Mouse (Mus musculus) ES-Bruce4 (cell line): ENCODE data around the gene Gm340. TPM values are rescaled to one million over a fixed set of nuclear protein-coding genes. Genes with fewer than 3 reads are reported as not detected.

Source experiments
- H3K27ac ChIP-seq: 2 replicates; pipeline ENCODE4 v1.5.1; 2012; ENCODE audit warnings: low read length, inconsistent platforms; ENCODE audit not compliant: insufficient read depth
- H3K27me3 ChIP-seq: 2 replicates; pipeline ENCODE4 v1.6.1; 2012; ENCODE audit warnings: mild to moderate bottlenecking, low read length, inconsistent platforms; ENCODE audit not compliant: control insufficient read depth, poor library complexity, insufficient read depth, severe bottlenecking
- H3K36me3 ChIP-seq: 2 replicates; pipeline ENCODE4 v1.6.1; 2012; ENCODE audit warnings: inconsistent platforms, mild to moderate bottlenecking, low read length, moderate library complexity; ENCODE audit not compliant: control insufficient read depth, poor library complexity, insufficient read depth, severe bottlenecking
- H3K4me1 ChIP-seq: one replicate; pipeline ENCODE4 v1.8.1; 2011; ENCODE audit warnings: low read length; ENCODE audit not compliant: control insufficient read depth, insufficient read depth
- H3K4me3 ChIP-seq: 2 replicates; pipeline ENCODE4 v1.5.1; 2011; ENCODE audit warnings: low read depth, mild to moderate bottlenecking, low read length
- H3K9ac ChIP-seq: 2 replicates; pipeline ENCODE4 v1.6.1; 2012; ENCODE audit warnings: low read depth, mild to moderate bottlenecking, inconsistent platforms; ENCODE audit not compliant: poor library complexity, severe bottlenecking
- H3K9me3 ChIP-seq: replicated peaks from 2 replicates; pipeline ENCODE4 v1.6.1; 2012; ENCODE audit warnings: mild to moderate bottlenecking, low read length, inconsistent platforms; ENCODE audit not compliant: control insufficient read depth, poor library complexity, insufficient read depth, severe bottlenecking
- CTCF ChIP-seq: IDR thresholded peaks from one replicate; pipeline ENCODE4 v1.8.1; 2011; ENCODE audit warnings: low read depth, low read length
- EP300 ChIP-seq: IDR thresholded peaks from 2 replicates; pipeline ENCODE4 v1.6.1; 2011; ENCODE audit warnings: low read depth, low read length; ENCODE audit not compliant: insufficient read depth
- POLR2A ChIP-seq: IDR thresholded peaks from one replicate; pipeline ENCODE4 v1.8.1; 2011; ENCODE audit warnings: low read length; ENCODE audit not compliant: insufficient read depth
- polyA plus RNA-seq: library from polyadenylated mRNA; stranded (reverse); fragments of >200 nt; gene quantifications from 2 replicates; pipeline ENCODE4 v1.2.4, GENCODE M21; 2011; ENCODE audit warnings: low read depth; ENCODE audit not compliant: missing spikeins, insufficient read depth, insufficient read length

Gm340 gene
- 13.8 and 14.0 TPM in 2 replicates for polyA plus RNA-seq

GRCm38 (mm10) chr19:41581706-41582420, at the start of gene Gm340:
Gm340 (plus strand) TSS chr19:41582370.
- no peaks in the 10 kb centered on the region for H3K4me1 ChIP-seq
- peaks cover 11% of the 10 kb centered on the region; the same call in 1 of the 2 replicates for H3K36me3 ChIP-seq
- H3K4me3 ChIP-seq = no peak within 1 kb of the TSS
- no peak within 1 kb of the TSS for H3K9ac ChIP-seq
- TF ChIP-seq POLR2A = no peak
- H3K27me3 ChIP-seq = no peaks in the 10 kb centered on the region
- H3K9me3 ChIP-seq = no peaks in the 10 kb centered on the region
- H3K27ac ChIP-seq = no peak within 1 kb of the TSS

GRCm38 (mm10) chr19:41534021-41534420, 48.1 kb upstream of the Gm340 start:
- Histone ChIP-seq H3K27me3 (no peaks in the 10 kb centered on the region), H3K4me3 (no peak overlapping the region), H3K4me1 (no peaks in the 10 kb centered on the region), H3K27ac (no peak overlapping the region), H3K9ac (no peak overlapping the region), H3K36me3 (no peaks in the 10 kb centered on the region), H3K9me3 (no peaks in the 10 kb centered on the region)
- TF ChIP-seq POLR2A (no peak), CTCF (no peak), EP300 (no peak)

- TF ChIP-seq POLR2A = no peak
- Histone ChIP-seq H3K36me3 (peaks cover 13% of the 10 kb centered on the region; the same call in 1 of the 2 replicates), H3K27ac (no peak overlapping the region), H3K4me1 (no peaks in the 10 kb centered on the region), H3K9me3 (no peaks in the 10 kb centered on the region), H3K9ac (no peak overlapping the region), H3K4me3 (no peak overlapping the region), H3K27me3 (no peaks in the 10 kb centered on the region)
Observed at GRCm38 (mm10) chr19:41556981-41557380, 25.2 kb upstream of the Gm340 start.

GRCm38 (mm10) chr19:41557491-41557890, 24.7 kb upstream of the Gm340 start:
- no peak for TF ChIP-seq POLR2A
- TF ChIP-seq EP300 = no peak
- TF ChIP-seq CTCF = no peak
- Histone ChIP-seq H3K36me3 (peaks cover 13% of the 10 kb centered on the region; the same call in 1 of the 2 replicates), H3K4me1 (no peaks in the 10 kb centered on the region), H3K9me3 (no peaks in the 10 kb centered on the region), H3K4me3 (no peak overlapping the region), H3K27ac (no peak overlapping the region), H3K27me3 (no peaks in the 10 kb centered on the region), H3K9ac (no peak overlapping the region)

DNA sequence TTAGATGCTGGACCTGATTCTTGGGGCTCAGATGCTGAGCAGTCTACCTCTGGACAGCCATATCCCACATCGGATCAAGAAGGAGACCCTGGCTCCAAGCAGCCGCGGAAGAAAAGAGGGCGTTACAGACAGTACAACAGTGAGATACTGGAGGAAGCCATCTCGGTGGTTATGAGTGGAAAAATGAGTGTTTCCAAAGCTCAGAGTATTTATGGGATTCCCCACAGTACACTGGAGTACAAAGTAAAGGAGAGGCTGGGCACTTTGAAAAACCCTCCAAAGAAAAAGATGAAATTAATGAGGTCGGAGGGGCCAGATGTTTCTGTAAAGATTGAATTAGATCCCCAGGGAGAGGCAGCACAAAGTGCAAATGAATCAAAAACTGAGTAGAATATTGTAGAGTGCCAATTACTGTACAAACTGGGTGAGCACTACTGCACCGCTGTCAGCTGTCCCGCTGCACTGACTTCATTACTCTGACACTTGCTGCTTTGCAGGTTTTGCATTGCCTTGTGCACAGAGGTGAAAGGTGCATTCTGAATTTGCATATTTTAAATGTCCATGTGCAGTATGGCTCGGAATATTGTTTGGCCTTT, 23.2 kb upstream of the Gm340 start:
- Histone ChIP-seq H3K9ac (no peak overlapping the region), H3K27me3 (no peaks in the 10 kb centered on the region), H3K9me3 (no peaks in the 10 kb centered on the region), H3K4me3 (no peak overlapping the region), H3K27ac (no peak overlapping the region), H3K36me3 (peaks cover 13% of the 10 kb centered on the region; the same call in 1 of the 2 replicates), H3K4me1 (no peaks in the 10 kb centered on the region)
- TF ChIP-seq POLR2A = no peak
- no peak for TF ChIP-seq CTCF
- no peak for TF ChIP-seq EP300

DNA sequence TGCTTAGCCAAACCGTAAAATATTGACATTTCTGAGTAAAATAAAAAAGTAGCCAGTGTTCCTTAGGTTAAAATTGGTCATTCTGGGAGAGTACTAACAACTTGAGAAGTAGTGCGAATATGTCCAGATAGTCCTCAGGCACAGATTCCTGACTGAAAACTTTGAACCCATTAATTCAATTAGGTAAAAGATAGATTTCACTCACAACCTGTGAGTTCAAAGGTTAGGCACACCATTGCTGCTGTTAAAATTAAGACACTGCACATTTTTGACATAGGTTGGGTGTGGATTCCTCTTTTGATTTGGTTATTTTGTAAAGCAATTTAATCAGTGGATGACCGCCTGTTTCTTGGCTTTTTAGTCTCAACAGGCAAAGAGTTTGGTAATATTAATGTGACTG, 21.3 kb upstream of the Gm340 start:
- H3K27ac ChIP-seq = no peak overlapping the region
- H3K9ac ChIP-seq = no peak overlapping the region
- H3K27me3 ChIP-seq = no peaks in the 10 kb centered on the region
- no peaks in the 10 kb centered on the region for H3K9me3 ChIP-seq
- TF ChIP-seq CTCF = no peak
- TF ChIP-seq POLR2A = no peak
- no peak for TF ChIP-seq EP300
- H3K4me3 ChIP-seq = no peak overlapping the region
- peaks cover 11% of the 10 kb centered on the region; the same call in 1 of the 2 replicates for H3K36me3 ChIP-seq
- H3K4me1 ChIP-seq = no peaks in the 10 kb centered on the region
